Mouse (Mus musculus) E14TG2a.4 (cell line): ENCODE data around the gene Rps6ka5.

Source experiments
- H3K27me3 ChIP-seq: 2 replicates; pipeline ENCODE4 v1.6.1; 2014; ENCODE audit warnings: low read length, control low read depth; ENCODE audit not compliant: insufficient read depth
- H3K36me3 ChIP-seq: 2 replicates; pipeline ENCODE4 v1.6.1; 2014; ENCODE audit warnings: low read length, control low read depth; ENCODE audit not compliant: insufficient read depth
- H3K4me1 ChIP-seq: replicated peaks from 2 replicates; pipeline ENCODE4 v1.6.1; 2014; ENCODE audit warnings: low read depth, low read length, control low read depth
- H3K4me3 ChIP-seq: replicated peaks from 2 replicates; pipeline ENCODE4 v1.5.1; 2014; ENCODE audit warnings: mild to moderate bottlenecking, low read length
- H3K9me3 ChIP-seq: 2 replicates; pipeline ENCODE4 v1.6.1; 2014; ENCODE audit warnings: low read length, control low read depth
- CTCF ChIP-seq: conservative IDR thresholded peaks from 2 replicates; pipeline ENCODE4 v1.5.1; 2014; ENCODE audit warnings: low read length
- NANOG ChIP-seq: IDR thresholded peaks from 2 replicates; pipeline ENCODE4 v1.6.1; 2014; ENCODE audit warnings: borderline replicate concordance, low read length, mixed read lengths
- POU5F1 ChIP-seq: IDR thresholded peaks from 2 replicates; pipeline ENCODE4 v1.6.1; 2014; ENCODE audit warnings: low read length, borderline replicate concordance

The Rps6ka5 gene

DNA sequence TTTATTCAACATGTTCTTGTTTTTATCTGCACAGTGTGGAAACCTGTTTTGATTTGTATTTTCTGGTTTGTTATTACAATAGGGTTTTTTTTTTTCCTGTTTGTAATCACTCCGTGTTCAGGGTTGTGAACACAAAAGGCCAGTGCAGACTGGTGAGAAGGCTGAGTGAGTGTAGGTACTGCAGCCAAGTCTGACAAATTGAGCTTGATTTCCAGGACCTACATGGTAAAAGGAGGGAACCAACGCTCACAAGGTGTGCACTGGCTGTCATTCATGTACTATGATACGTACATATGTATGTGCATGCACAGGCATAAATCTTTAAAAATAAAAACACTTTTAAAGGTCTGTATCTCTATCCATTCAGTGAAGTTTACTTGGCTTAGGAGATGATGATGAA is 31.5 kb downstream of the Rps6ka5 start:
- Histone ChIP-seq H3K36me3 (no peaks in the 10 kb centered on the region), H3K9me3 (no peaks in the 10 kb centered on the region), H3K4me1 (peaks cover 16% of the 10 kb centered on the region), H3K4me3 (no peak overlapping the region), H3K27me3 (no peaks in the 10 kb centered on the region)
- no peak for TF ChIP-seq NANOG
- TF ChIP-seq POU5F1: no peak
- no peak for TF ChIP-seq CTCF

DNA sequence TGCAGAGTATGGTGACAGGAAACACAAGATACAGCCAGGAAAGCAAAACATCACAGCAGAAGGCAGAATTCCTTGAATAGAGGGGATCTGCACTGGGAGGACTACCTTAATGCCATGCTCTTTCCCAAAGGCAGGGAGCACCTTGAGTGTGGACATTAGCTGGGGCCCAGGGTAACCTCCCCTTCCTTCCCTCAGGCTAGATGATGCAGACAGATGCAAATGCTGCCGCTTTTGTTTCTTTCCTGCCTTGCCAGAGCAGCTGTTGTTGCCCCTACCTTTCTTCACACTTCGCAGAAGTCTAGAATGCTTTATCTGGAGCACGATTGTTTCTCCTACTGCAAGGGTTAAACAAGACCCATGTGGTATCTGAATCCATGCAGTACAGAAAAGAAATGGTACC is 34.6 kb downstream of the Rps6ka5 start:
- Histone ChIP-seq H3K4me3 (no peak overlapping the region), H3K27me3 (no peaks in the 10 kb centered on the region), H3K4me1 (peaks cover 16% of the 10 kb centered on the region), H3K36me3 (no peaks in the 10 kb centered on the region), H3K9me3 (no peaks in the 10 kb centered on the region)
- TF ChIP-seq NANOG: no peak
- no peak for TF ChIP-seq POU5F1
- no peak for TF ChIP-seq CTCF

- Histone ChIP-seq H3K9me3 (no peaks in the 10 kb centered on the region), H3K36me3 (no peaks in the 10 kb centered on the region), H3K4me3 (no peak overlapping the region), H3K27me3 (no peaks in the 10 kb centered on the region), H3K4me1 (peaks cover 16% of the 10 kb centered on the region)
- TF ChIP-seq CTCF (no peak), NANOG (no peak), POU5F1 (no peak)
Observed at GRCm38 (mm10) chr12:100690444-100690843, 36.3 kb downstream of the Rps6ka5 start.

GRCm38 (mm10) chr12:100688177-100688576 is 38.6 kb downstream of the Rps6ka5 start:
- Histone ChIP-seq H3K27me3 (no peaks in the 10 kb centered on the region), H3K9me3 (no peaks in the 10 kb centered on the region), H3K36me3 (no peaks in the 10 kb centered on the region), H3K4me3 (no peak overlapping the region), H3K4me1 (peaks cover 23% of the 10 kb centered on the region)
- no peak for TF ChIP-seq POU5F1
- TF ChIP-seq NANOG: no peak
- TF ChIP-seq CTCF: no peak

DNA sequence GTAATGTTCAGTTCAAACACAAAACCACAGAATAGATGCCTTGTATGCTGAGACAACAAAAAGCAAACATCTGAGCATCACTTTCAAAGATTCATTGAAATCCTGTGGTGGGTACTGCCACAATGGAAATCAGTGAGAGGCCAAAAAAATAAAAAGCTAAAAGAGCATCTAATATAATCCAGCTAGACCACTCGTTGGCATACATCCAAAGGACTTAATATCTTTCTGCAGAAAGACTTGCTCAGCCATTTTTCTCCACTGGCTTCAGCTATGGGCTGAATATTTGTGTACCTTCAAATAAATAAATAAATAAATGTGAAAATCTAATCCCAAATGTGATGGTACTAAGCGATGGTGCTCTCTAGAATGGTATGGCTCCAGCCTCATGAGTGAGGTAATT is 39.8 kb downstream of the Rps6ka5 start:
- Histone ChIP-seq H3K4me3 (no peak overlapping the region), H3K27me3 (no peaks in the 10 kb centered on the region), H3K9me3 (no peaks in the 10 kb centered on the region), H3K4me1 (peaks cover 15% of the 10 kb centered on the region), H3K36me3 (no peaks in the 10 kb centered on the region)
- TF ChIP-seq NANOG (no peak), CTCF (no peak), POU5F1 (no peak)

GRCm38 (mm10) chr12:100681752-100682151 is 45.0 kb downstream of the Rps6ka5 start:
- TF ChIP-seq POU5F1 (no peak), CTCF (no peak), NANOG (no peak)
- H3K9me3 ChIP-seq: no peaks in the 10 kb centered on the region
- peaks cover 29% of the 10 kb centered on the region for H3K4me1 ChIP-seq
- H3K36me3 ChIP-seq: peaks cover 10% of the 10 kb centered on the region
- no peak overlapping the region for H3K4me3 ChIP-seq
- no peaks in the 10 kb centered on the region for H3K27me3 ChIP-seq

DNA sequence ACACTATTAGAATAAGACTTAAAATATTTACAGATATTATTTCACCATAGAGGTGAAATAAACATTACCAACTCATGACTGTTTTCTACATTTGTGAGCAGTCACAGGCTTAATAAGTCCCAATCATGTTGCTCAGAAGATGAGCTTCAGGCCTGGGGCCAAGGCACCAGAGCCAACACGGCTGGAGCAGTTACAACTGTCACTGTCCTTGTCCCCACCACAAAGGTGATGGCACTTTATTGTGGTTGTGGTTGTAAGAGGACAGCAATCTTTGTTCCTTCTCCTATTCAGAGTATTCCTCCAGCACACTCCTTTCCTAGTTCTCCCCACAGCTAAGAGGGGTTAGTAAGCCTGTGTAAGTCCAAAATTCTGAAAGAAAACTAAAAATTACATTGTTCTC is 45.5 kb downstream of the Rps6ka5 start:
- TF ChIP-seq NANOG (no peak), CTCF (no peak), POU5F1 (no peak)
- H3K27me3 ChIP-seq: no peaks in the 10 kb centered on the region
- peaks cover 29% of the 10 kb centered on the region for H3K4me1 ChIP-seq
- no peak overlapping the region for H3K4me3 ChIP-seq
- peaks cover 10% of the 10 kb centered on the region for H3K36me3 ChIP-seq
- H3K9me3 ChIP-seq: no peaks in the 10 kb centered on the region

- H3K9me3 ChIP-seq: no peaks in the 10 kb centered on the region
- TF ChIP-seq POU5F1: no peak
- no peak for TF ChIP-seq NANOG
- no peak for TF ChIP-seq CTCF
- no peaks in the 10 kb centered on the region for H3K27me3 ChIP-seq
Observed at GRCm38 (mm10) chr12:100680676-100681075, 46.1 kb downstream of the Rps6ka5 start.

GRCm38 (mm10) chr12:100670647-100671199 is 56.1 kb downstream of the Rps6ka5 start:
- H3K9me3 ChIP-seq: no peaks in the 10 kb centered on the region
- no peaks in the 10 kb centered on the region for H3K27me3 ChIP-seq
- no peak for TF ChIP-seq NANOG
- no peak for TF ChIP-seq POU5F1
- no peak for TF ChIP-seq CTCF
- peaks cover 3% of the 10 kb centered on the region; the same call in 1 of the 2 replicates for H3K36me3 ChIP-seq
- H3K4me3 ChIP-seq: no peak overlapping the region
- H3K4me1 ChIP-seq: no peaks in the 10 kb centered on the region

More at GRCm38 (mm10) chr12:100680676-100681075, 46.1 kb downstream of the Rps6ka5 start:
- Histone ChIP-seq H3K4me1 (peaks cover 29% of the 10 kb centered on the region), H3K4me3 (no peak overlapping the region), H3K36me3 (peaks cover 10% of the 10 kb centered on the region)
